Mouse (Mus musculus): ENCODE results near the gene Umodl1.

Umodl1 gene

DNA sequence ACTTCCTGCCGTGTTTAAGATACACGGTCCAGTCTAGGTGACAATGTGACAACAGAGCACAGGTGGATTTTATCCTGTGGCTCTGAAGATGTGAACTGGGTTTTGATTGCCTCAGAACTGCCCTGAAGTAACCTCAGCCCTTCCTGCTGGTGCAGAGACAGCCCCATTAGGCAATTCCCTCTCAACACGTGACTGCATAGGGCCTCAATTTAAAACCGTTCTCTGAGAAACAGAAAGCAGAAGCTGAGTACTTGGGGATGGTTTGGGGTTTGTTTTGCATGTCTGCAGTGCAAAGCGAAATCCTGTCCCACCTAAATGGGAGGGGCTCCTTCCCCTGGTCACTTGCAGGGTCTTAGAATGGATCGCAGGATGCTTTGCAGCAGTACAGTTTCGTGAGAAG is 85.2 kb downstream of the Umodl1 start:
- no peak for DNase-seq

GRCm38 (mm10) chr17:31040421-31040820 is 86.0 kb downstream of the Umodl1 start:
- no peak for DNase-seq

DNA sequence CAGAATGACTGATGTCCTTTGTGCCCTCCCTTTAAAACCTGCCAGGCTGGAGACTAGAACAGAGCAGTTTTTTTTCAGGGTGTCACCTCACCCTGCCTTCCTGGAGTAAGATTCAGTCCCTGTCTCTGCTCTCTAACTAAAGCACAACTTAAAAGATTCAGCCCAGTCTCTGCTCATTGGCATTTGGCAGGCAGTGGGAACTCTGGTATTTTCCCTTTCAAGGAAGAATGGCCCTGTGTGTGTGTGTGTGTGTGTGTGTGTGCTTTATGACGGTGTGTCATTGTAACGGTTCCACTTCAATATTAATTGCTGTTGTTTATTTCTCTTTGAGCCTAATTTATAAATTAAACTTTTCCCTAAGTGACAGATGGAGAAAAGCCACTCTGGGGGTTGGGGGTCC is 88.3 kb downstream of the Umodl1 start:
- DNase-seq = no peak

DNA sequence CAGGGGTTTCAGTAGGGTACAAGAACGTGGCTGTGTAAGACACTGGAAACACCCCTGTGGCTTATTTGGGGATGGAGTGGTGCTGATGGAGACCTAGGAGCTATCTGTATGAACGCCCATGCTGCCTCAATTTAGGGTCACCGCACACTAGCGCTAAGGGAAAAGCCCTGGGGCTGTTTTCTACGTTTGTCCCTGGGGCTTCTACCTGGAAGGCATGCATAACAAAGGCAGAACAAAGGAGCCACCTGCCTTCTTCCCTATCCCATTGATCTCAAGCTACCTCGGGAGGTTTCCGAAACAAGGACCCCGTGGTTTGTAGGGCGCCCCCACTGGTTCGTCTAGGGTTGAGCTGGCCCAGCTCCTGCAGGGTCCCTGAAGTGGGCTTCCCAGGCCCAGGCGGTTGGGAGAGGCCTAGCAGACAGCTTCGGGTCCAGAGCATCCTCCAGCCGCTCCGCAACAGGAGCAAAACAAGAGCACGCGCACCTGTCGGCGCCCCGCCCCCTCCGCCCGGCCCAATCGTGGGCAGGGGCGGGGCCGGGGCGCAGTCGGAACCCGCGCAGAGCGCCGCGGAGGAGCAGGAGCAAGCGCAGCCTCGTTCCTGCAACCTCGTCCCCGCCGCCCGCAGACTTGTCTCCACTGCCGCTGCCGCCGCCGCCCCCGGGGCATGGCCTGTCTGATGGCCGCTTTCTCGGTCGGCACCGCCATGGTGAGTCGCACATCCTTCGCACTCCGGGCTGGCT is 102.9 kb downstream of the Umodl1 start, which contains the start of gene Abcg1:
Abcg1 (plus strand) TSS at position 525 of the 740 bp plus-strand sequence.
- DNase-seq = peak; percentile 81

GRCm38 (mm10) chr17:31057891-31058744 is 103.7 kb downstream of the Umodl1 start:
- DNase-seq = peak; percentile 46

DNA sequence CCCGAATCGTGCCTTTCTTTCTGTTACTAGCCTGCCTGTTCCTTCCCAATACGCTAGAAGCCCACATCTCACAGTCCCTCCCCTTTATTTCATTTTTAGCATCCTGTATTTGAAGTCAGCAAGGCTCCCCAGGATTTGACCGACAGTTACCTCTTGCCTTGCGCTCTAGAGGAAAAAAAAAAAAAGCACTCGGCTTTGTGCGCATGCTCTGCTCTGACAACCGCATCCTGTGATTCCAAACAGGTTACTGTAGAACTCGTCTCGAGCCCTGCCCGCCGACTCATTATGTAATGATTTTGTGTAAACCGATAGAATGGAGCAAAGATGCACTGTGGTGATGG is 104.3 kb downstream of the Umodl1 start:
- DNase-seq = peak; percentile 49

DNA sequence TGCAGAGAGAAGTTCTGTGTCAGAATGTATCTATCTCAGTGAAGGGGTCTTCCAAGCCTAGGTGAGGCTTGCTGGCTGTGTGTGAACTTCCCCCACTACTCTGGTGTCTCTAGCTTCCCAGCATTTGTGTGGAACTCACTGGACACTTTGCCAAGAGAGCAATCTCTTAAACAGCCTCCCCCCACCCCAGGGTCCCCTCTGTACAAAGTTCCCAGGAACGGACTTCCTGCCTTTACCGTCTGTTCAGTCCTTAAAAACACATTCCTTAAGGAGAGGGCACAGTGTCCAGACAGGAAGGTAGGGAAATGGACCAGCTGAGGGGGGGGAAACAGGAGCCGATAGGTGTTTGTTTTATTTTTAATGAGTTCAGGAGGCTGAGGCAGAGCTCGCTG is 105.8 kb downstream of the Umodl1 start:
- no peak for DNase-seq
